Mouse (Mus musculus) heart, embryonic 14.5 days (tissue): Measurements from ENCODE around the gene Slc38a3. TPM values are rescaled to one million over a fixed set of nuclear protein-coding genes. Genes with fewer than 3 reads are reported as not detected.
"Not testable (repeated sequence)": the region's sequence is repeated elsewhere in the genome, so short reads cannot be mapped to it uniquely, and the experiment has no call there.

Source experiments
- ATAC-seq: fragments of 200-750 bp; cut with Nextera tagmentation; 2 replicates; pipeline ENCODE4 v1.8.0; 2017; ENCODE audit warnings: low read depth, moderate TSS enrichment; ENCODE audit not compliant: insufficient number of reproducible peaks, insufficient read depth, low FRiP score
- H3K27ac ChIP-seq, 2 experiments: fragments of 200-500 bp in 1 of 2; fragments of 300-500 bp in 1 of 2; sonication (generic) in 1 of 2; replicated peaks in 1 of 2; 2 replicates each; pipeline ENCODE4 v1.5.1; 2012 to 2014; ENCODE audit warnings: low read depth in 2 of 2, low read length in 2 of 2, control low read depth in 1 of 2, mild to moderate bottlenecking in 1 of 2, mixed read lengths in 1 of 2; ENCODE audit not compliant: control insufficient read depth in 1 of 2, insufficient read depth in 1 of 2
- H3K27me3 ChIP-seq: fragments of 300-500 bp; sonication (generic); 2 replicates; pipeline ENCODE4 v1.6.1; 2014; ENCODE audit warnings: mild to moderate bottlenecking, low read length, control low read depth; ENCODE audit not compliant: control insufficient read depth, insufficient read depth
- H3K36me3 ChIP-seq: fragments of 300-500 bp; sonication (generic); 2 replicates; pipeline ENCODE4 v1.6.1; 2014; ENCODE audit warnings: mild to moderate bottlenecking, control low read depth, low read length, mixed read lengths; ENCODE audit not compliant: control insufficient read depth, insufficient read depth
- H3K4me1 ChIP-seq, 2 experiments: fragments of 200-500 bp in 1 of 2; fragments of 300-500 bp in 1 of 2; sonication (generic) in 1 of 2; 2 replicates each; pipeline ENCODE4 v1.6.1; 2012 to 2014; ENCODE audit warnings: low read length in 2 of 2, control low read depth in 1 of 2, mixed read lengths in 1 of 2; ENCODE audit not compliant: control insufficient read depth in 2 of 2, insufficient read depth in 2 of 2
- H3K4me2 ChIP-seq: fragments of 300-500 bp; sonication (generic); 2 replicates; pipeline ENCODE4 v1.6.1; 2014; ENCODE audit warnings: mild to moderate bottlenecking, low read length
- H3K4me3 ChIP-seq, 2 experiments: fragments of 200-500 bp in 1 of 2; fragments of 300-500 bp in 1 of 2; sonication (generic) in 1 of 2; 2 replicates each; pipeline ENCODE4 v1.5.1; 2012 to 2014; ENCODE audit warnings: low read length in 2 of 2, mild to moderate bottlenecking in 2 of 2, control low read depth in 1 of 2, low read depth in 1 of 2, moderate library complexity in 1 of 2; ENCODE audit not compliant: control insufficient read depth in 1 of 2, insufficient read depth in 1 of 2
- H3K9ac ChIP-seq: fragments of 300-500 bp; sonication (generic); 2 replicates; pipeline ENCODE4 v1.6.1; 2014; ENCODE audit warnings: mild to moderate bottlenecking, low read length
- H3K9me3 ChIP-seq: fragments of 300-500 bp; sonication (generic); 2 replicates; pipeline ENCODE4 v1.6.1; 2016; ENCODE audit warnings: low read length, control low read depth; ENCODE audit not compliant: control insufficient read depth
- WGBS: fragments of 180-500 bp; shearing (Covaris S2); extraction: QIAGEN DNeasy Blood & Tissue Kit; methylation state at CpG from one replicate; pipeline ENCODE4 v1.1.7; 2014; 5-methylcytosine and 5-hydroxymethylcytosine counted together
- polyA plus RNA-seq: library from polyadenylated mRNA; unstranded; fragments of >200 nt; fragmentation: Nextera tagmentation; extraction: Ambion mirVana; gene quantifications from 2 replicates; pipeline ENCODE4 v1.2.1, GENCODE M21; 2014

The Slc38a3 gene
- polyA plus RNA-seq, 1 experiment from 2014 or later: 2.7 TPM

DNA sequence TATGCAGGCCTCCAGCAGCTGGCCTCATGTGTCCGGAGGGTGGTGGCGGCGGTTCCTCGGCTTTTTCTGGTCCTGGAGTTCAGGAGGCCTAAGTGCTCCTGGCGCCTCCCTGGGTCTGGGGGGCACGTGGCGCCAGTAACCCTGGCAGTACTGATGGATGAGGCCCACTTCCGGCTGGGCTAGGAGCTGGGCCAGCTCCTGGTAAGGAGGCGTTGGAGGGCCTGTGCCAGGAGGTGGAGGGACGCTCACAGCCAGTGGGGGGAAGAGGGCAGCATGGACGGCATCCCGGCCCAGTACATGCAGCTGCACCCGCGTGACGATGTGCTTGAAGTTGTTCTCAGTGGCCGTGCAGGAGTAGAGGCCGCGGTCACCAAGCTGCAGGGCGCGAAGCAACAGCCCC is 13.1 kb upstream of the Slc38a3 start:
- no peak overlapping the region for H3K4me2 ChIP-seq
- 83% methylated on average over 20 of the region's 20 CpGs for WGBS
- no peak overlapping the region for H3K27ac ChIP-seq
- H3K4me3 ChIP-seq: no peak overlapping the region
- H3K9ac ChIP-seq: no peak overlapping the region
- no peaks in the 10 kb centered on the region for H3K9me3 ChIP-seq
- H3K27me3 ChIP-seq: peaks cover 10% of the 10 kb centered on the region; the same call in 1 of the 2 replicates
- no peak for ATAC-seq
- no peaks in the 10 kb centered on the region for H3K36me3 ChIP-seq
- H3K4me1 ChIP-seq: no peaks in the 10 kb centered on the region

GRCm38 (mm10) chr9:107679501-107679900 is 10.2 kb upstream of the Slc38a3 start, which contains the start of gene Gnat1:
Gnat1 (minus strand) TSS chr9:107679712.
- H3K4me3 ChIP-seq: no peak within 1 kb of the TSS
- H3K27ac ChIP-seq: no peak within 1 kb of the TSS
- ATAC-seq: no peak
- H3K9ac ChIP-seq: no peak within 1 kb of the TSS
- peaks cover 37% of the 10 kb centered on the region for H3K27me3 ChIP-seq
- H3K4me1 ChIP-seq: peaks cover 3 to 10% of the 10 kb centered on the region in 2 experiments; a peak in 3 of 4 replicates
- WGBS: 43% methylated on average over 5 of the region's 5 CpGs
- no peak within 1 kb of the TSS for H3K4me2 ChIP-seq
- no peaks in the 10 kb centered on the region for H3K36me3 ChIP-seq
- H3K9me3 ChIP-seq: no peaks in the 10 kb centered on the region

DNA sequence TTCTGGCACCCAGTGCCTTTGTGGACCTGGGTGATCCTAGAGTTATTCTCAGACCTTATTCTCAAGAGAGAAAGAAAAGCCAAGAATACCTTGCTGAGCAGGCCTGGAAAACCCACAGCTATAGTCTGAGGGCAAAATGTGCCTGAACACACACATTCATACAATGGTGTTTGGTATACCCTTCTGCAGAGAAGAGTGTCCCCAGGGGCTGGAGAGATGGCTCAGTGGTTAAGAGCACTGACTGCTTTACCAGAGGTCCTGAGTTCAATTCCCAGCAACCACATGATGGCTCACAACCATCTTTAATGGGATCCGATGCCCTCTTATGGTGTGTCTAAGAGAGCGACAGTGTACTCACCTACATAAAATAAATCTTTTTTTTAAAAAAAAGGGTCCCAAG is 9.5 kb upstream of the Slc38a3 start:
- Histone ChIP-seq H3K4me1 (peaks cover 3 to 10% of the 10 kb centered on the region in 2 experiments; a peak in 3 of 4 replicates), H3K4me3 (no peak overlapping the region), H3K9ac (no peak overlapping the region), H3K4me2 (no peak overlapping the region), H3K9me3 (no peaks in the 10 kb centered on the region), H3K36me3 (no peaks in the 10 kb centered on the region), H3K27me3 (peaks cover 41% of the 10 kb centered on the region), H3K27ac (no peak overlapping the region)
- ATAC-seq: no peak
- 88% methylated on average over 2 of the region's 2 CpGs for WGBS

DNA sequence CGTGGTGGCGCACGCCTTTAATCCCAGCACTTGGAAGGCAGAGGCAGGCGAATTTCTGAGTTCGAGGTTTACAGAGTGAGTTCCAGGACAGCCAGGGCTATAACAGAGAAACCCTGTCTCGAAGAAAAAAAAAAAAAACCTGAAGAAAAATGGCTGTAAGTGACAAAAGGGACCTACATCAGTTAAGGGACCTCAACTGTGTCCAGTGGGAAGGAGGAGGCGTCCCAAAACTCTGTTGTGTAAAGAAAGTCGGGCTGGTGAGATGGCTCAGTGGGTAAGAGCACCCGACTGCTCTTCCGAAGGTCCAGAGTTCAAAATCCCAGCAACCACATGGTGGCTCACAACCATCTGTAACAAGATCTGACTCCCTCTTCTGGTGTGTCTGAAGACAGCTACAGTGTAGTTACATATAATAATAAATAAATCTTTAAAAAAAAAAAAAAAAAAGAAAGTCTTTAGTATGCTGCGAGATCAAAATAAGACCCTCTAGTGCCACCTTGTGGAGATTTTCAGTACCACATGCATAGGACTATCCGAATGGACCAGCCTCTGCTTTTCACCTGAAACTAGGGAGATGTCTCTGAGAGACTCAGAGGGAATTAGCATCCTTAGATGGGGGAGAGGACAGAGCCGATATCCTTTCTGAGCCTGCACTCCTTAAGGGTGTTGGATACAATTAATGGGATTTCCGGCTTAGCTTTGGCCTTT is 8.6 kb upstream of the Slc38a3 start:
- H3K4me2 ChIP-seq, H3K4me3 ChIP-seq, ATAC-seq, H3K36me3 ChIP-seq, H3K9ac ChIP-seq, H3K9me3 ChIP-seq, H3K27ac ChIP-seq: not testable (repeated sequence)
- 36% methylated on average over 14 of the region's 14 CpGs for WGBS
- peaks cover 41% of the 10 kb centered on the region for H3K27me3 ChIP-seq
- H3K4me1 ChIP-seq: peaks cover 3 to 10% of the 10 kb centered on the region in 2 experiments; a peak in 3 of 4 replicates

GRCm38 (mm10) chr9:107677091-107677784 is 7.9 kb upstream of the Slc38a3 start:
- H3K9me3 ChIP-seq: no peaks in the 10 kb centered on the region
- H3K27ac ChIP-seq: no peak overlapping the region
- H3K27me3 ChIP-seq: peaks cover 41% of the 10 kb centered on the region
- no peak overlapping the region for H3K9ac ChIP-seq
- no peak overlapping the region for H3K4me2 ChIP-seq
- WGBS: 18% methylated on average over 17 of the region's 17 CpGs
- no peak for ATAC-seq
- no peaks in the 10 kb centered on the region for H3K36me3 ChIP-seq
- no peak overlapping the region for H3K4me3 ChIP-seq
- peaks cover 3 to 10% of the 10 kb centered on the region in 2 experiments; a peak in 3 of 4 replicates for H3K4me1 ChIP-seq

- Histone ChIP-seq H3K4me2 (peak overlapping the region; percentile 69), H3K27me3 (peaks cover 41% of the 10 kb centered on the region), H3K27ac (no peak overlapping the region), H3K9me3 (no peaks in the 10 kb centered on the region), H3K9ac (peak overlapping the region; percentile 52), H3K4me3 (peak overlapping the region; percentile 25 to 32), H3K4me1 (peaks cover 3 to 10% of the 10 kb centered on the region in 2 experiments; a peak in 3 of 4 replicates), H3K36me3 (no peaks in the 10 kb centered on the region)
- WGBS: 2% methylated on average over 24 of the region's 25 CpGs
- no peak for ATAC-seq
These were observed 7.0 kb upstream of the Slc38a3 start for GRCm38 (mm10) chr9:107676302-107676701.

- H3K9ac ChIP-seq: peak overlapping the region; percentile 52
- H3K27me3 ChIP-seq: peaks cover 41% of the 10 kb centered on the region
- H3K4me2 ChIP-seq: peak overlapping the region; percentile 69
- peaks cover 3 to 10% of the 10 kb centered on the region in 2 experiments; a peak in 3 of 4 replicates for H3K4me1 ChIP-seq
- peak overlapping the region; percentile 25 to 32 for H3K4me3 ChIP-seq
- H3K27ac ChIP-seq: no peak overlapping the region
- no peaks in the 10 kb centered on the region for H3K9me3 ChIP-seq
- WGBS: under 1% methylated on average over 39 of the region's 39 CpGs
- no peak for ATAC-seq
- H3K36me3 ChIP-seq: no peaks in the 10 kb centered on the region
These were observed 6.5 kb upstream of the Slc38a3 start for GRCm38 (mm10) chr9:107675671-107676301.
